Mouse (Mus musculus): ENCODE results near the gene Il11. TPM values are rescaled to one million over a fixed set of nuclear protein-coding genes. Genes with fewer than 3 reads are reported as not detected.
"Not testable (repeated sequence)": the region's sequence is repeated elsewhere in the genome, so short reads cannot be mapped to it uniquely, and the experiment has no call there.

Gene Il11
- 1.4 and 1.9 TPM in 2 replicates for polyA plus RNA-seq (2011; ENCODE audit: insufficient read depth, insufficient read length, low read depth, missing spikeins)

DNA sequence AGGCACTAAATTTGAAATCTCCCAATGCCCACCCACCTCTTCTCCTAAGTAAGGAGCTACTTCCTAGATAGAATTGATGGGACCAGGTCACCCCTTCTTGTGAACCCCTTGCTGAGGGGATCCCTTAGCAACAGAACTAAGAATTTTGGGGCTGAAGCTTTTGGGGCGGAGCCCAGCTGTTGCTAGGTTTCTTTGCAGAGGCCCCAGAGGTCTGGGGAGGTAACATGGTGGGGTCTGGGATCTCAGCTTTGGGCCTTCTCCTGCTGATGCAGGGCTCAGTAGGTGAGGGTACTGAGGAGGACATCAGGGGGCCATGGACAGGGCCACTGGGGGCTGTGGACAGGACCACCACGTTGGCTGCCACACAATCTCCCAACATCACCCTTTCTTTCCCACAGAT lies at the start of gene Il11, which contains the start of gene Tmem190:
Gene Il11, minus strand, starts transcription at position 101 of the 400 bp plus-strand sequence.
Gene Tmem190, plus strand, starts transcription at position 179 of the 400 bp plus-strand sequence.
- no peak within 1 kb of the TSS for H3K4me3 ChIP-seq (ENCODE audit: low read depth, low read length)
- H3K9ac ChIP-seq (ENCODE audit: low read depth, poor library complexity, severe bottlenecking), result no peak within 1 kb of the TSS
- TF ChIP-seq POLR2A (IDR thresholded peaks at IDR 0.05; ENCODE audit: insufficient read depth, low read length) (no peak), EP300 (IDR thresholded peaks at IDR 0.05; ENCODE audit: insufficient read depth, low read depth, low read length) (no peak), CTCF (IDR thresholded peaks at IDR 0.05; ENCODE audit: low read depth, low read length) (no peak)
- no peaks in the 10 kb centered on the region for H3K4me1 ChIP-seq (ENCODE audit: control insufficient read depth, insufficient read depth, low read length)
- H3K27me3 ChIP-seq (ENCODE audit: control insufficient read depth, insufficient read depth, low read length, poor library complexity, severe bottlenecking), result no peaks in the 10 kb centered on the region
- H3K36me3 ChIP-seq (ENCODE audit: control insufficient read depth, insufficient read depth, low read length, poor library complexity, severe bottlenecking), result no peaks in the 10 kb centered on the region
- H3K27ac ChIP-seq (ENCODE audit: insufficient read depth, low read length), result no peak within 1 kb of the TSS
- H3K9me3 ChIP-seq (replicated peaks; ENCODE audit: control insufficient read depth, insufficient read depth, low read length, poor library complexity, severe bottlenecking), result no peaks in the 10 kb centered on the region

DNA sequence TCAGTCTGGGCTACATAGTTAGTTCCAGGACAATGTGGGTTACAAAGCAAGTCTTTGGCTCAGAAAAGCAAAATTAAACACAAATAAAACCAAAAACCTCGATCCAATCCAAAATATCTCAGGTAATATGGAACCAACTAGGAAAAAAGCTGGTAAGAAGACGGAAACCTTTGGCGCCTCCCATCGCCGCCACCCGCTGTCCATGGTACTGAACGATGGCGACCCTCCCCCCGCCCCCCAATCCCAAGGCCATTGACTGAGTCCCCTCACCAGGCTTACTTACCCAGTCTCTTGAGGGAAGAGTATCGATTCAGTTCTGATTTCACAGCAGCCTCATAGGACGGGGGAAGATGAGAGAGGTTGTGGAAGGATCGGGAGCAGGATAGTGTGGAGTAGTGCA lies 47.8 kb upstream of the Il11 start:
- Histone ChIP-seq H3K9ac (ENCODE audit: low read depth, poor library complexity, severe bottlenecking) (no peak overlapping the region), H3K4me3 (ENCODE audit: low read depth, low read length) (peak overlapping the region; percentile 11; the same call in 1 of the 2 replicates), H3K36me3 (ENCODE audit: control insufficient read depth, insufficient read depth, low read length, poor library complexity, severe bottlenecking) (no peaks in the 10 kb centered on the region), H3K9me3 (replicated peaks; ENCODE audit: control insufficient read depth, insufficient read depth, low read length, poor library complexity, severe bottlenecking) (no peaks in the 10 kb centered on the region), H3K27me3 (ENCODE audit: control insufficient read depth, insufficient read depth, low read length, poor library complexity, severe bottlenecking) (no peaks in the 10 kb centered on the region), H3K4me1 (ENCODE audit: control insufficient read depth, insufficient read depth, low read length) (peaks cover 3% of the 10 kb centered on the region), H3K27ac (ENCODE audit: insufficient read depth, low read length) (no peak overlapping the region)
- TF ChIP-seq EP300 (IDR thresholded peaks at IDR 0.05; ENCODE audit: insufficient read depth, low read depth, low read length) (no peak), CTCF (IDR thresholded peaks at IDR 0.05; ENCODE audit: low read depth, low read length) (no peak), POLR2A (IDR thresholded peaks at IDR 0.05; ENCODE audit: insufficient read depth, low read length) (no peak)

GRCm38 (mm10) chr7:4825365-4825764 lies 42.7 kb upstream of the Il11 start:
- peak overlapping the region; percentile 5; the same call in 1 of the 2 replicates for H3K9ac ChIP-seq (ENCODE audit: low read depth, poor library complexity, severe bottlenecking)
- H3K27ac ChIP-seq (ENCODE audit: insufficient read depth, low read length), result peak overlapping the region; percentile 67; the same call in 1 of the 2 replicates
- no peaks in the 10 kb centered on the region for H3K9me3 ChIP-seq (replicated peaks; ENCODE audit: control insufficient read depth, insufficient read depth, low read length, poor library complexity, severe bottlenecking)
- H3K4me1 ChIP-seq (ENCODE audit: control insufficient read depth, insufficient read depth, low read length), result peaks cover 25% of the 10 kb centered on the region
- peak; percentile 90 for TF ChIP-seq EP300 (IDR thresholded peaks at IDR 0.05; ENCODE audit: insufficient read depth, low read depth, low read length)
- TF ChIP-seq POLR2A (IDR thresholded peaks at IDR 0.05; ENCODE audit: insufficient read depth, low read length), result no peak
- H3K36me3 ChIP-seq (ENCODE audit: control insufficient read depth, insufficient read depth, low read length, poor library complexity, severe bottlenecking), result no peaks in the 10 kb centered on the region
- peak overlapping the region; percentile 21; the same call in 1 of the 2 replicates for H3K4me3 ChIP-seq (ENCODE audit: low read depth, low read length)
- H3K27me3 ChIP-seq (ENCODE audit: control insufficient read depth, insufficient read depth, low read length, poor library complexity, severe bottlenecking), result no peaks in the 10 kb centered on the region

- no peak overlapping the region for H3K4me3 ChIP-seq (ENCODE audit: low read depth, low read length)
- H3K27ac ChIP-seq (ENCODE audit: insufficient read depth, low read length), result peak overlapping the region; percentile 82
- peaks cover 28% of the 10 kb centered on the region for H3K4me1 ChIP-seq (ENCODE audit: control insufficient read depth, insufficient read depth, low read length)
- no peaks in the 10 kb centered on the region for H3K9me3 ChIP-seq (replicated peaks; ENCODE audit: control insufficient read depth, insufficient read depth, low read length, poor library complexity, severe bottlenecking)
- TF ChIP-seq CTCF (IDR thresholded peaks at IDR 0.05; ENCODE audit: low read depth, low read length), result no peak
- TF ChIP-seq EP300 (IDR thresholded peaks at IDR 0.05; ENCODE audit: insufficient read depth, low read depth, low read length), result peak; percentile 82; the same call in 1 of the 2 replicates
- 0 out of 2 replicates have a peak overlapping the region, but pooled peaks have one; percentile 6 for H3K9ac ChIP-seq (ENCODE audit: low read depth, poor library complexity, severe bottlenecking)
- no peaks in the 10 kb centered on the region for H3K27me3 ChIP-seq (ENCODE audit: control insufficient read depth, insufficient read depth, low read length, poor library complexity, severe bottlenecking)
- no peaks in the 10 kb centered on the region for H3K36me3 ChIP-seq (ENCODE audit: control insufficient read depth, insufficient read depth, low read length, poor library complexity, severe bottlenecking)
Measured at GRCm38 (mm10) chr7:4822162-4822907, 39.7 kb upstream of the Il11 start.

- H3K4me1 ChIP-seq (ENCODE audit: control insufficient read depth, insufficient read depth, low read length), result peaks cover 27% of the 10 kb centered on the region
- H3K9me3 ChIP-seq (replicated peaks; ENCODE audit: control insufficient read depth, insufficient read depth, low read length, poor library complexity, severe bottlenecking), result no peaks in the 10 kb centered on the region
- H3K9ac ChIP-seq (ENCODE audit: low read depth, poor library complexity, severe bottlenecking), result no peak overlapping the region
- TF ChIP-seq POLR2A (IDR thresholded peaks at IDR 0.05; ENCODE audit: insufficient read depth, low read length), result no peak
- TF ChIP-seq CTCF (IDR thresholded peaks at IDR 0.05; ENCODE audit: low read depth, low read length), result no peak
- no peak for TF ChIP-seq EP300 (IDR thresholded peaks at IDR 0.05; ENCODE audit: insufficient read depth, low read depth, low read length)
- no peaks in the 10 kb centered on the region for H3K36me3 ChIP-seq (ENCODE audit: control insufficient read depth, insufficient read depth, low read length, poor library complexity, severe bottlenecking)
- peak overlapping the region; percentile 82 for H3K27ac ChIP-seq (ENCODE audit: insufficient read depth, low read length)
- no peak overlapping the region for H3K4me3 ChIP-seq (ENCODE audit: low read depth, low read length)
- no peaks in the 10 kb centered on the region for H3K27me3 ChIP-seq (ENCODE audit: control insufficient read depth, insufficient read depth, low read length, poor library complexity, severe bottlenecking)
Measured at GRCm38 (mm10) chr7:4821690-4822089, 39.0 kb upstream of the Il11 start.

GRCm38 (mm10) chr7:4820925-4821324 lies 38.3 kb upstream of the Il11 start:
- not testable (repeated sequence) for H3K36me3 ChIP-seq (ENCODE audit: control insufficient read depth, insufficient read depth, low read length, poor library complexity, severe bottlenecking); H3K9me3 ChIP-seq (replicated peaks; ENCODE audit: control insufficient read depth, insufficient read depth, low read length, poor library complexity, severe bottlenecking); H3K9ac ChIP-seq (ENCODE audit: low read depth, poor library complexity, severe bottlenecking); H3K27me3 ChIP-seq (ENCODE audit: control insufficient read depth, insufficient read depth, low read length, poor library complexity, severe bottlenecking); H3K4me3 ChIP-seq (ENCODE audit: low read depth, low read length)
- peak overlapping the region; percentile 82 for H3K27ac ChIP-seq (ENCODE audit: insufficient read depth, low read length)
- H3K4me1 ChIP-seq (ENCODE audit: control insufficient read depth, insufficient read depth, low read length), result peaks cover 24% of the 10 kb centered on the region
- TF ChIP-seq EP300 (IDR thresholded peaks at IDR 0.05; ENCODE audit: insufficient read depth, low read depth, low read length), result peak; percentile 99

Data from ES-Bruce4 (cell line).